9 mouse cellular contexts compared by ENCODE assay signal in the genomic region with DNA sequence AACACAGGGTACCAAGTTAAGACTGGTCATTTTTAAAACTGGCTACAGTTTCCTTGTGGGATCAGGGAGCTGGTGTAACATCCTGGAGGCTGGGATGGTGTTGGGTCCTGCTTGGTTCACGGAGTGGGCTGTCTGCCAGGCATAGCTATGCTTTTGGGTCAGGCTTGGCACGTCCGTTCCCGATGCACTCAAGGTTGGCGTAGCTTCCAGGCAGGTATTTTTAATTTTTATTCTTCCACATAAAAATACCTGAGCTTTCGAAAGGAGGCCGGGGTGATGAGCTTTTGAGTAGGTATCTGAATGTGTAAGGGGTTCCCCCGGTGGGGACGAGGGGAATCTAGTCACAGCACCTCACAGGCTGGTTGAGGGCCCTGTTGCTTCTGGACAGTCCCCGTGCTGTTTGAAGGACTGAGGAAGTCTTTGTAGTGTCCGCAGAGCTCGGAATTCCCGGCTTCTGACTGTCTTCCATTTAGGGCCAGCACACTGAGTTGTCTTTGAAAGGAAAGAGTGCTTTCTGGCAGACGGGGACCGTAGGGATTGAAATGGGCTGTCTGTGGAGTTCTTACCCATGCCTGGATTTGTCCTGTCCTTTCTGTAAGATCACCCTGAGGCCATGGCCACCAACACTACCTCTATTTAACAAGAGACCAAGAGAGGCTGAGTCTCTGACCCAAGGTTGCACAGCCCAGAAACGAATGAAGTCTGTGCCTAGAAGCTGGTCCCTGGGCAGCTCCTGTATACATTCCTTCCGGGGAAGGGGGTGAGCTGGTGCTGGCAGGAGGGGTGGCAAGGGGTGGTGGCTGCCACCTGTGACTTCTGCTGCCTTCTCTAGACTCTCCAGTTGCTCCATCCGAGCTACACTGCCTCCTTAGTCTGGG. TPM values are rescaled to one million over a fixed set of nuclear protein-coding genes. Genes with fewer than 3 reads are reported as not detected.
A peak's percentile ranks its signal among the peaks of the same experiment; 100 is the strongest.
DNase-seq lines count a peak whose midpoint lies in the region; ATAC-seq lines count a peak whose summit lies in the region.
"Had no signal": no experiment of that assay in that cellular context is flagged by ENCODE, and none has a peak within 500 bp of the region (broad histone marks: within the 10 kb centered on the region; RNA-seq: fewer than 3 reads in every experiment).

No protein-coding gene starts in this region.

- 48% methylated on average over 18 of the region's 18 CpGs for WGBS in heart, embryonic 12.5 days
- WGBS in kidney, embryonic 16.5 days, result 32% methylated on average over 18 of the region's 18 CpGs

- H3K4me2 ChIP-seq in heart, embryonic 12.5 days, result peak overlapping the region; percentile 90
- H3K4me2 ChIP-seq in kidney, embryonic 16.5 days (replicated peaks; ENCODE audit: low read depth, low read length), result peak overlapping the region; percentile 92

- ATAC-seq in cerebellum, adult (ENCODE audit: insufficient number of reproducible peaks, low FRiP score, low TSS enrichment), result no peak; the same call in 1 of the 2 replicates
- no peak for ATAC-seq in heart, embryonic 12.5 days (ENCODE audit: insufficient number of reproducible peaks, low FRiP score)
- ATAC-seq in kidney, embryonic 16.5 days (ENCODE audit: low FRiP score, low TSS enrichment), result no peak; the same call in 1 of the 2 replicates
- no peak for ATAC-seq in megakaryocyte progenitor cell, adult 5-6 weeks (replicated peaks; ENCODE audit: poor library complexity)
- ATAC-seq in megakaryocyte-erythroid progenitor cell, adult 5-6 weeks (replicated peaks; ENCODE audit: low FRiP score, low TSS enrichment, poor library complexity, severe bottlenecking), result no peak

- no peaks in the 10 kb centered on the region for H3K27me3 ChIP-seq in heart, embryonic 12.5 days (replicated peaks)
- no peaks in the 10 kb centered on the region for H3K27me3 ChIP-seq in kidney, embryonic 16.5 days (ENCODE audit: insufficient read depth, low read length)

- peaks cover 42% of the 10 kb centered on the region for H3K4me1 ChIP-seq in heart, embryonic 12.5 days (replicated peaks)
- peaks cover 34% of the 10 kb centered on the region for H3K4me1 ChIP-seq in kidney, embryonic 16.5 days (ENCODE audit: insufficient read depth, low read length)

- H3K4me3 ChIP-seq in heart, embryonic 12.5 days, result peak overlapping the region; percentile 97
- H3K4me3 ChIP-seq in kidney, embryonic 16.5 days (ENCODE audit: low read length), result peak overlapping the region; percentile 90

- H3K27ac ChIP-seq in heart, embryonic 12.5 days (ENCODE audit: poor library complexity, severe bottlenecking), result peak overlapping the region; percentile 7; the same call in 1 of the 2 replicates
- peak overlapping the region; percentile 89 for H3K27ac ChIP-seq in kidney, embryonic 16.5 days (ENCODE audit: low read length)

- peak overlapping the region; percentile 95 for H3K9ac ChIP-seq in heart, embryonic 12.5 days
- peak overlapping the region; percentile 95 for H3K9ac ChIP-seq in kidney, embryonic 16.5 days (replicated peaks; ENCODE audit: low read length)

- H3K9me3 ChIP-seq in heart, embryonic 12.5 days (replicated peaks), result no peaks in the 10 kb centered on the region
- H3K9me3 ChIP-seq in kidney, embryonic 16.5 days (ENCODE audit: low read length), result no peaks in the 10 kb centered on the region

- peaks cover 5% of the 10 kb centered on the region; the same call in 1 of the 2 replicates for H3K36me3 ChIP-seq in heart, embryonic 12.5 days
- no peaks in the 10 kb centered on the region for H3K36me3 ChIP-seq in kidney, embryonic 16.5 days (ENCODE audit: insufficient read depth, low read length)

- peak; percentile 72 for DNase-seq in cerebellum, adult 11 months
- peak; percentile 78 for DNase-seq in brain, adult 2 months (ENCODE audit: low read depth, low spot score)
- DNase-seq in lung, postnatal 36 days, result peak; percentile 78

RNA-seq across cellular contexts. Expression of a gene that starts 1.7 kb away (rescaled TPM):
- 41.1 and 41.7 TPM in 2 replicates for polyA plus RNA-seq in heart, embryonic 12.5 days (2016; fragmentation: Nextera tagmentation; extraction: Ambion mirVana)
- 60.5 and 67.2 TPM in 2 replicates for polyA plus RNA-seq in kidney, embryonic 16.5 days (2015; fragmentation: Nextera tagmentation; extraction: Ambion mirVana)
- total RNA-seq in megakaryocyte progenitor cell, adult 5-6 weeks (2015), result 40.4 and 52.8 TPM in 2 replicates
- total RNA-seq in megakaryocyte progenitor cell, adult 5-6 weeks (2017), result 69.6 and 73.0 TPM in 2 replicates
- total RNA-seq in megakaryocyte-erythroid progenitor cell, adult 5-6 weeks (2014; fragmentation: Nextera tagmentation), result 31.8 and 34.0 TPM in 2 replicates
- total RNA-seq in megakaryocyte-erythroid progenitor cell, adult 5-6 weeks (2017), result 36.1 and 47.5 TPM in 2 replicates

RNA-seq across cellular contexts. Expression of a gene that starts 23.7 kb away (rescaled TPM):
- polyA plus RNA-seq in heart, embryonic 12.5 days (2016; fragmentation: Nextera tagmentation; extraction: Ambion mirVana), result 14.7 and 18.0 TPM in 2 replicates
- polyA plus RNA-seq in kidney, embryonic 16.5 days (2015; fragmentation: Nextera tagmentation; extraction: Ambion mirVana), result 27.3 and 27.5 TPM in 2 replicates
- total RNA-seq in megakaryocyte progenitor cell, adult 5-6 weeks (2015), result 9.8 and 12.3 TPM in 2 replicates
- 2.8 and 4.6 TPM in 2 replicates for total RNA-seq in megakaryocyte progenitor cell, adult 5-6 weeks (2017)
- 10.7 and 20.4 TPM in 2 replicates for total RNA-seq in megakaryocyte-erythroid progenitor cell, adult 5-6 weeks (2014; fragmentation: Nextera tagmentation)
- 3.4 and 7.2 TPM in 2 replicates for total RNA-seq in megakaryocyte-erythroid progenitor cell, adult 5-6 weeks (2017)

RNA-seq across cellular contexts. Expression of a gene that starts 42.2 kb away (rescaled TPM):
- 0.72 and 1.3 TPM in 2 replicates for polyA plus RNA-seq in heart, embryonic 12.5 days (2016; fragmentation: Nextera tagmentation; extraction: Ambion mirVana)
- polyA plus RNA-seq in kidney, embryonic 16.5 days (2015; fragmentation: Nextera tagmentation; extraction: Ambion mirVana), result 0.94 and 2.1 TPM in 2 replicates
- total RNA-seq in megakaryocyte progenitor cell, adult 5-6 weeks (2015), result not detected in 2 replicates
- not detected in 2 replicates for total RNA-seq in megakaryocyte progenitor cell, adult 5-6 weeks (2017)
- not detected in 2 replicates for total RNA-seq in megakaryocyte-erythroid progenitor cell, adult 5-6 weeks (2014; fragmentation: Nextera tagmentation)
- not detected in 2 replicates for total RNA-seq in megakaryocyte-erythroid progenitor cell, adult 5-6 weeks (2017)
- total RNA-seq: gastrocnemius, postnatal 4 days had no signal

RNA-seq across cellular contexts. Expression of a gene that starts 51.0 kb away (rescaled TPM):
- polyA plus RNA-seq in heart, embryonic 12.5 days (2016; fragmentation: Nextera tagmentation; extraction: Ambion mirVana), result 949 and 971 TPM in 2 replicates
- 1,527 and 1,553 TPM in 2 replicates for polyA plus RNA-seq in kidney, embryonic 16.5 days (2015; fragmentation: Nextera tagmentation; extraction: Ambion mirVana)
- 3,223 and 3,257 TPM in 2 replicates for total RNA-seq in megakaryocyte progenitor cell, adult 5-6 weeks (2015)
- total RNA-seq in megakaryocyte progenitor cell, adult 5-6 weeks (2017), result 1,603 and 2,013 TPM in 2 replicates
- 2,668 and 3,132 TPM in 2 replicates for total RNA-seq in megakaryocyte-erythroid progenitor cell, adult 5-6 weeks (2014; fragmentation: Nextera tagmentation)
- total RNA-seq in megakaryocyte-erythroid progenitor cell, adult 5-6 weeks (2017), result 1,591 and 2,082 TPM in 2 replicates

RNA-seq across cellular contexts. Expression of a gene that starts 56.8 kb away (rescaled TPM):
- 43.1 and 47.0 TPM in 2 replicates for polyA plus RNA-seq in heart, embryonic 12.5 days (2016; fragmentation: Nextera tagmentation; extraction: Ambion mirVana)
- polyA plus RNA-seq in kidney, embryonic 16.5 days (2015; fragmentation: Nextera tagmentation; extraction: Ambion mirVana), result 44.3 and 48.8 TPM in 2 replicates
- 17.5 and 17.7 TPM in 2 replicates for total RNA-seq in megakaryocyte progenitor cell, adult 5-6 weeks (2015)
- 33.2 and 35.3 TPM in 2 replicates for total RNA-seq in megakaryocyte progenitor cell, adult 5-6 weeks (2017)
- 66.1 and 67.0 TPM in 2 replicates for total RNA-seq in megakaryocyte-erythroid progenitor cell, adult 5-6 weeks (2014; fragmentation: Nextera tagmentation)
- 31.2 and 54.2 TPM in 2 replicates for total RNA-seq in megakaryocyte-erythroid progenitor cell, adult 5-6 weeks (2017)
